Mouse (Mus musculus) myocyte (in vitro differentiated cells): ENCODE data around the gene Cyp2j12.
"Not testable (repeated sequence)": the region's sequence is repeated elsewhere in the genome, so short reads cannot be mapped to it uniquely, and the experiment has no call there.

Experiments
- CEBPB ChIP-seq: IDR thresholded peaks from 2 replicates; pipeline ENCODE4 v1.6.1; 2011; ENCODE audit warnings: mild to moderate bottlenecking, moderate library complexity; ENCODE audit not compliant: poor library complexity, insufficient read depth, severe bottlenecking
- E2F4 ChIP-seq: IDR thresholded peaks from one replicate; pipeline ENCODE4 v1.6.1; 2011; ENCODE audit warnings: mild to moderate bottlenecking, control low read depth, moderate library complexity; ENCODE audit not compliant: insufficient read depth
- MAX ChIP-seq: IDR thresholded peaks from one replicate; pipeline ENCODE4 v1.6.1; 2011; ENCODE audit warnings: low read depth, mild to moderate bottlenecking, control low read depth
- MYOD1 ChIP-seq, 3 experiments: IDR thresholded peaks; one replicate each; pipeline ENCODE4 v1.6.1; 2011; ENCODE audit warnings: control low read depth in 2 of 3, low read depth in 2 of 3, mild to moderate bottlenecking in 2 of 3, moderate library complexity in 1 of 3; ENCODE audit not compliant: insufficient read length in 2 of 3, control insufficient read depth in 1 of 3
- MYOG ChIP-seq, 3 experiments: IDR thresholded peaks; one replicate each; pipeline ENCODE4 v1.6.1; 2011; ENCODE audit warnings: control low read depth in 2 of 3, low read depth in 2 of 3, mild to moderate bottlenecking in 2 of 3; ENCODE audit not compliant: insufficient read length in 2 of 3, control insufficient read depth in 1 of 3, insufficient read depth in 1 of 3
- POLR2A ChIP-seq: IDR thresholded peaks from one replicate; pipeline ENCODE4 v1.6.1; 2011; ENCODE audit warnings: low read depth, mild to moderate bottlenecking, control low read depth, moderate library complexity; ENCODE audit not compliant: insufficient read length
- POLR2AphosphoS2 ChIP-seq: IDR thresholded peaks from one replicate; pipeline ENCODE4 v1.6.1; 2011; ENCODE audit warnings: low read depth, control low read depth; ENCODE audit not compliant: insufficient read length
- SRF ChIP-seq: IDR thresholded peaks from one replicate; pipeline ENCODE4 v1.6.1; 2011; ENCODE audit warnings: low read depth; ENCODE audit not compliant: control insufficient read depth, insufficient read length
- TCF12 ChIP-seq: IDR thresholded peaks from one replicate; pipeline ENCODE4 v1.6.1; 2011; ENCODE audit warnings: mild to moderate bottlenecking, control low read depth; ENCODE audit not compliant: poor library complexity, insufficient read depth, severe bottlenecking
- TCF3 ChIP-seq: IDR thresholded peaks from one replicate; pipeline ENCODE4 v1.6.1; 2011; ENCODE audit warnings: low read depth, control low read depth; ENCODE audit not compliant: insufficient read length
- USF1 ChIP-seq: IDR thresholded peaks from one replicate; pipeline ENCODE4 v1.6.1; 2011; ENCODE audit warnings: low read depth, mild to moderate bottlenecking, control low read depth, moderate library complexity

- TF ChIP-seq POLR2A; POLR2AphosphoS2; CEBPB; MYOD1 (IDR thresholded peaks at IDR 0.05; ENCODE audit: control insufficient read depth in 1 of 3, insufficient read length in 2 of 3, low read depth in 2 of 3); MYOG (IDR thresholded peaks at IDR 0.05; ENCODE audit: control insufficient read depth in 1 of 3, insufficient read depth in 1 of 3, insufficient read length in 2 of 3, low read depth in 2 of 3); TCF12; E2F4; USF1; TCF3; MAX; SRF: not testable (repeated sequence)
Measured at GRCm38 (mm10) chr4:96188146-96188545, 47.2 kb upstream of the Cyp2j12 start.
